Mouse (Mus musculus): ENCODE measurements around the gene Spata31d1b. TPM values are rescaled to one million over a fixed set of nuclear protein-coding genes. Genes with fewer than 3 reads are reported as not detected.

Gene Spata31d1b
- total RNA-seq (2023) = not detected

GRCm38 (mm10) chr13:59711984-59712383 is at the start of gene Spata31d1b:
Spata31d1b (plus strand) TSS chr13:59712284.

GRCm38 (mm10) chr13:59675151-59676011 is 36.7 kb upstream of the Spata31d1b start, which contains the start of gene Golm1:
Golm1 (minus strand) TSS chr13:59675811.

GRCm38 (mm10) chr13:59694008-59694407 is 18.1 kb upstream of the Spata31d1b start, which contains the start of gene 4921517D22Rik:
4921517D22Rik (minus strand) TSS chr13:59694108.

GRCm38 (mm10) chr13:59710230-59710629 is 1.9 kb upstream of the Spata31d1b start, which contains the start of gene Spata31d1a:
Spata31d1a (minus strand) TSS chr13:59710330.

GRCm38 (mm10) chr13:59731652-59732051 is 19.6 kb downstream of the Spata31d1b start, which contains the start of gene Spata31d1d:
Spata31d1d (minus strand) TSS chr13:59731752.

GRCm38 (mm10) chr13:59746711-59747110 is 34.6 kb downstream of the Spata31d1b start, which contains the start of gene 1700014D04Rik:
1700014D04Rik (minus strand) TSS chr13:59746752.

Other genes with a start within 250 kb of the Spata31d1b start
- 10 to 100 TPM; 48.1 to 62.3 TPM for gene Agtpbp1, start 127.1 kb upstream of the Spata31d1b start, total RNA-seq (2023)
- 10 to 100 TPM; 63.5 to 69.1 TPM for gene Naa35, start 127.0 kb upstream of the Spata31d1b start, total RNA-seq (2023)
- 10 to 100 TPM; 24.0 to 28.6 TPM for gene Golm1, start 36.5 kb upstream of the Spata31d1b start, total RNA-seq (2023)
- not detected for gene 4921517D22Rik, start 18.2 kb upstream of the Spata31d1b start, total RNA-seq (2023)
- gene Spata31d1a, start 2.0 kb upstream of the Spata31d1b start, total RNA-seq (2023) = under 1 TPM; 0.37 to 0.47 TPM
- gene Spata31d1d, start 19.5 kb downstream of the Spata31d1b start, total RNA-seq (2023) = not detected
- not detected for gene 1700014D04Rik, start 34.5 kb downstream of the Spata31d1b start, total RNA-seq (2023)
- 10 to 100 TPM; 52.4 to 60.2 TPM for gene Isca1, start 57.5 kb downstream of the Spata31d1b start, total RNA-seq (2023)
- gene Gm49354, start 70.0 kb downstream of the Spata31d1b start, total RNA-seq (2023) = not detected
- 100 to 1,000 TPM; 408 to 422 TPM for gene Tut7, start 110.9 kb downstream of the Spata31d1b start, total RNA-seq (2023)

Data from neutrophil, adult 59 days (primary cell).